Mouse (Mus musculus) heart, postnatal 4 days (tissue): ENCODE results near the gene Olfr1251. TPM values are rescaled to one million over a fixed set of nuclear protein-coding genes. Genes with fewer than 3 reads are reported as not detected.
"Not testable (repeated sequence)": the region's sequence is repeated elsewhere in the genome, so short reads cannot be mapped to it uniquely, and the experiment has no call there.

Source experiments
- DNase-seq: peaks from one replicate; pipeline ENCODE4 v3.0.0; 2021
- total RNA-seq, 2 experiments: library from RNA; stranded (reverse); gene quantifications; 2 replicates each; pipeline ENCODE4 v1.2.3; 2021

Gene Olfr1251
- not detected for total RNA-seq

- no peak for DNase-seq
Measured at GRCm38 (mm10) chr2:89671836-89672235, at the start of gene Olfr1251. Gene Olfr1251, minus strand, starts transcription at chr2:89671936.

DNA sequence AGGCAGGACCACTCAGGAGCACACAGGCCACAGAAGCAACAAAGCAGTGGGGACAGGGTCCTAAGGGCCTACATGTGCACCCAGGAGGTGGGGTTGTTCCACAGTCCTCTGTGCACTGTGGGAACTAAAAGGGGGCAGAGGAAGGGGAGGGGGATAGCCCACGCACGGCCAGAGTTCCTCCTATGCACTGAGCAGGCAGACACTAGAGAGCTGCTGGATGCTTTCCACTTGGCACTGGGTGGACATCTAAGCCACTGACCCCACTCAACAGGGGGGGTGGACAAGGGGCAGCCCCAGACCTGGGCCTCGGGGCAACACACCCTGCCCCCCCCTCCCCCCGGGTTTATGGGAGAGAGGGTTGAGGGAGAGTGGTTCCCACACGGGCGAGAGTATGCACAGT lies 20.2 kb upstream of the Olfr1251 start:
- no peak for DNase-seq

GRCm38 (mm10) chr2:89661367-89661766 lies 10.4 kb downstream of the Olfr1251 start, which contains the start of gene Olfr1250:
Gene Olfr1250, minus strand, starts transcription at chr2:89661467.
- no peak for DNase-seq

- DNase-seq = no peak
Measured at GRCm38 (mm10) chr2:89634883-89635282, 36.9 kb downstream of the Olfr1251 start, which contains the start of gene Olfr1249. Gene Olfr1249, minus strand, starts transcription at chr2:89634983.

DNA sequence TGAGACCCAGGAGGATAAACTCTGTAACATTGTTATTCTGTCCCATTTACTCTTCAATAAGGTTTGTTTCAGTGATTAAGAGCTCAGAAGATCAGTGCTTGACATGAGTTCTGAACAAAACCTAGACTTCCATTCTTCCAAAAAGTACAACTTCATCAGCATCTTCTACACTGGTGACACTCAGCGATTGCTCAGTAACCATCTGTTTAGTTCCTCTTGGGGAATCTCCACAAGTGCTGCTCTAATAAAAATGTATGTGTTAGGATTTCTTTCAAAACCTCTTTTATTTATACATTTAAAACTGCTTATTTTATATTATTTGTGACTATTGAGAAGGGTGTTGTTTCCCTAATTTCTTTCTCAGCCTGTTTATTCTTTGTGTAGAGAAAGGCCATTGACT lies 53.6 kb downstream of the Olfr1251 start, which contains the start of gene Olfr1248:
Gene Olfr1248 (minus strand): TSS at position 101 of the 400 bp plus-strand sequence.
- DNase-seq = not testable (repeated sequence)

Other genes with a start within 250 kb of the Olfr1251 start
- gene Olfr1240, start 228.9 kb downstream of the Olfr1251 start, total RNA-seq = not detected
- gene Olfr1241, start 184.8 kb downstream of the Olfr1251 start, total RNA-seq = not detected
- gene Olfr1242, start 173.6 kb downstream of the Olfr1251 start, total RNA-seq = not detected
- gene Olfr1243, start 140.4 kb downstream of the Olfr1251 start, total RNA-seq = not detected
- gene Olfr1245, start 93.5 kb downstream of the Olfr1251 start, total RNA-seq = not detected
- not detected for gene Olfr1246, start 78.8 kb downstream of the Olfr1251 start, total RNA-seq
- under 1 TPM in 1 of 2 experiments, not detected in 1; 0.07 TPM for gene Olfr1247, start 57.8 kb downstream of the Olfr1251 start, total RNA-seq
- not detected for gene Olfr1248, start 53.7 kb downstream of the Olfr1251 start, total RNA-seq
- not detected for gene Olfr1249, start 37.0 kb downstream of the Olfr1251 start, total RNA-seq
- gene Olfr1250, start 10.5 kb downstream of the Olfr1251 start, total RNA-seq = not detected
- gene Olfr1252, start 53.1 kb upstream of the Olfr1251 start, total RNA-seq = not detected
- not detected for gene Olfr1253, start 85.2 kb upstream of the Olfr1251 start, total RNA-seq
- gene Olfr1254, start 121.7 kb upstream of the Olfr1251 start, total RNA-seq = not detected
- gene Olfr1255, start 140.1 kb upstream of the Olfr1251 start, total RNA-seq = not detected
- gene Olfr1256, start 169.6 kb upstream of the Olfr1251 start, total RNA-seq = not detected
- gene Olfr48, start 176.3 kb upstream of the Olfr1251 start, total RNA-seq = not detected
- not detected for gene Olfr1257, start 206.5 kb upstream of the Olfr1251 start, total RNA-seq